Mouse (Mus musculus) liver, embryonic 16.5 days (tissue): Measurements from ENCODE around the gene Calm1. TPM values are rescaled to one million over a fixed set of nuclear protein-coding genes. Genes with fewer than 3 reads are reported as not detected.

Experiments
- ATAC-seq: fragments of 200-750 bp; cut with Nextera tagmentation; 2 replicates; pipeline ENCODE4 v1.8.0; 2017; ENCODE audit warnings: low read depth, mild to moderate bottlenecking, moderate number of reproducible peaks, moderate library complexity
- H3K27ac ChIP-seq: fragments of 300-500 bp; sonication (generic); 2 replicates; pipeline ENCODE4 v1.5.1; 2014; ENCODE audit warnings: mild to moderate bottlenecking, low read length
- H3K27me3 ChIP-seq: fragments of 300-500 bp; sonication (generic); 2 replicates; pipeline ENCODE4 v1.6.1; 2014; ENCODE audit warnings: low read depth, low read length, mixed read lengths; ENCODE audit not compliant: control insufficient read depth, insufficient read depth
- H3K36me3 ChIP-seq: fragments of 300-500 bp; sonication (generic); 2 replicates; pipeline ENCODE4 v1.6.1; 2014; ENCODE audit warnings: mild to moderate bottlenecking; ENCODE audit not compliant: control insufficient read depth, insufficient read depth
- H3K4me1 ChIP-seq: fragments of 300-500 bp; sonication (generic); 2 replicates; pipeline ENCODE4 v1.6.1; 2014; ENCODE audit warnings: low read depth, low read length, mixed read lengths; ENCODE audit not compliant: control insufficient read depth
- H3K4me2 ChIP-seq: fragments of 300-500 bp; sonication (generic); 2 replicates; pipeline ENCODE4 v1.6.1; 2014; ENCODE audit warnings: low read depth, low read length, mixed read lengths
- H3K4me3 ChIP-seq: fragments of 300-500 bp; sonication (generic); 2 replicates; pipeline ENCODE4 v1.5.1; 2014; ENCODE audit warnings: low read depth, mild to moderate bottlenecking, low read length
- H3K9ac ChIP-seq: fragments of 300-500 bp; sonication (generic); 2 replicates; pipeline ENCODE4 v1.6.1; 2014; ENCODE audit warnings: low read depth, low read length
- H3K9me3 ChIP-seq: fragments of 300-500 bp; sonication (generic); replicated peaks from 2 replicates; pipeline ENCODE4 v1.6.1; 2016; ENCODE audit warnings: low read length; ENCODE audit not compliant: control insufficient read depth
- WGBS: fragments of 180-500 bp; shearing (Covaris S2); extraction: QIAGEN DNeasy Blood & Tissue Kit; methylation state at CpG from one replicate; pipeline ENCODE4 v1.1.7; 2014; ENCODE audit not compliant: insufficient replicate concordance; 5-methylcytosine and 5-hydroxymethylcytosine counted together
- polyA plus RNA-seq: library from polyadenylated mRNA; unstranded; fragments of >200 nt; fragmentation: Nextera tagmentation; extraction: Ambion mirVana; gene quantifications from 2 replicates; pipeline ENCODE4 v1.2.1, GENCODE M21; 2015

Calm1 gene
- polyA plus RNA-seq, 1 experiment from 2014 or later, result 413 TPM

- Histone ChIP-seq H3K4me2 (no peak overlapping the region), H3K9ac (no peak overlapping the region), H3K27ac (no peak overlapping the region), H3K9me3 (no peaks in the 10 kb centered on the region), H3K36me3 (no peaks in the 10 kb centered on the region), H3K4me1 (no peaks in the 10 kb centered on the region), H3K27me3 (no peaks in the 10 kb centered on the region), H3K4me3 (no peak overlapping the region)
- ATAC-seq, result no peak
- WGBS, result 46% methylated on average over 5 of the region's 5 CpGs
Measured at GRCm38 (mm10) chr12:100244580-100244979, 45.3 kb downstream of the Calm1 start.

DNA sequence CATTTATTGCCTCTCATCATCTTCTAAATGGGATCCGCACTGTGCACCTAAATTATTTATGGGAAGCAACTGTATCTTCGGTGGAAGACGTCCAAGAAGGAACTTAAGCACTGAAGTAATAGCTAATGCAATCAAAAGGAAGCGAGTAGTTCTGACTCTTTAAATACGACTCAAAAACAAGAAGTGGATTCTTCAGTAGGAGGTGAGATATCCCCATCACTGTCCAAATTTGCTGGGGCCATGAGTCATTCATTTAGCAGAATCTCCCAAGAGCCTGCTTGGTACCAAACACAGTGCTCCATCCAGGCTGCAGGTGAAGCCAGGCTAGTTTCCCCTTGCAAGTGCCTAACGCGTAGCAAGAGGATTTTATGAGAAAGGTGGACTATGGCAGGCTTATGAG, 49.9 kb downstream of the Calm1 start:
- H3K36me3 ChIP-seq, result no peaks in the 10 kb centered on the region
- H3K4me1 ChIP-seq, result no peaks in the 10 kb centered on the region
- no peak overlapping the region for H3K4me3 ChIP-seq
- no peaks in the 10 kb centered on the region for H3K27me3 ChIP-seq
- H3K9ac ChIP-seq, result no peak overlapping the region
- H3K27ac ChIP-seq, result no peak overlapping the region
- H3K4me2 ChIP-seq, result no peak overlapping the region
- 59% methylated on average over 7 of the region's 7 CpGs for WGBS
- H3K9me3 ChIP-seq, result no peaks in the 10 kb centered on the region
- no peak for ATAC-seq

DNA sequence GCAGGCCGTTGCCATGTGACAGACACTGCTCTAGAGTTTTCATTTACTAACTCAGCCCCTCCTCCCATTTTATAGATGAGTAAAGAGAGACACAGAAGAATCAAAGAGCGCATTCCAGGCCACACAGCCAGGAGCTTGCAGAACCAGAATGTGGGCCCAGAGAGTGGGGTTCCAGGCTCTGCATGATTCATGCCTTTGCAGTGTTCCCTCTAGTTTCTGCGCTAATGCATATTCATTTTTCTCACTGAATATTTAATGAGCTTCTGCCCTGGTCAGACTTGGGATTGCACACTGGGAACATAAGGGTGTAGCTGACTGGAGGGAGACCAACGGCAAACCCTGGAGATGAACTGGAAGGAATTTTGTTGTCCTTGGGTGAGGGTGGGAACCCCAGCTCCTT, 55.2 kb downstream of the Calm1 start:
- Histone ChIP-seq H3K4me3 (no peak overlapping the region), H3K9ac (no peak overlapping the region), H3K36me3 (no peaks in the 10 kb centered on the region), H3K27ac (no peak overlapping the region), H3K4me2 (no peak overlapping the region), H3K27me3 (no peaks in the 10 kb centered on the region), H3K9me3 (no peaks in the 10 kb centered on the region), H3K4me1 (no peaks in the 10 kb centered on the region)
- whole genome bisulfite sequencing, result 64% methylated on average over 4 of the region's 4 CpGs
- no peak for ATAC-seq

DNA sequence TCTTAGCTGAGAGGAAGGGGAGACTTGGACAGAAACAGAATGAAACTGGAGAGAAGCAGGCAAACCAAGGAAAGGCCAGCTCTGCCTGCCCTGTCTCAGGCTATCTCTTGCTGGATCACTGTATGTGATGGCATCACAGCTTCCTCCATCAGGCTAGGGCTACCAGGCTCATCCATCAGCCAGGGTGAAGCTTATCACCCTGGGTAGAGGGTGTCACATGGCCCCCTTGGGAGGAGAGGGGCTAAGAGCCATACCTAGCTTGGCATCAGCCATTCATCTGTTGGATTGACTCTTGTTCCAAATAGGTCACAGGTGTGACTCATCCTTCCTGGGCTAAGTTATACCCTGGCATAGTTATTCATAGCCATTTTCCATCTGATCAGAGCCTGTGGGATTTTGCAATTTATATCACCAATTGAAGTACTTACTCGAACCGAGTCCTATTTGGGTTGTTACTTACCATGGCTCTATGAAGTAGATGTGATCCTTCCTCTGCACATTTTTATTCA, 56.3 kb downstream of the Calm1 start:
- no peak overlapping the region for H3K9ac ChIP-seq
- no peak for ATAC-seq
- WGBS, result 63% methylated on average over 2 of the region's 2 CpGs

DNA sequence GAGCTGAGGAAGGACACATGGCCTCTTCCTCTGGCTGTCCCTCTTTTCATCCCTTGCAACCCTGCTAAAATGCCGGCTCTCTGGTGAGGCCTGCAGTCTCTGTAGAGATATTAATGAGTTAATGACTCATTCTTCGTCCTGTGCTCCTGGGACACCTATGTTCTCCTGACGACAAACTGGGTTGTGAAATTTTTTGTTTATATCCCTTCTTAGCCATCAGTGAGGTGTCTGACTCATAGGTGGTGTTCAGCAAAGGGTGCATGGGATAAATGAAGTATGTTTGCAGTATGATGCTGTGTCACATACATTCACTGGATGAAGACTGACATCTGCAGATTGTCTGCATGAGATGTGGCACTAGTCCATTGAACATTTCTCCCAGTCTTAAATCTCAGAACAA, 58.5 kb downstream of the Calm1 start:
- H3K9ac ChIP-seq, result no peak overlapping the region
- no peak overlapping the region for H3K4me3 ChIP-seq
- WGBS, result 38% methylated on average over 3 of the region's 3 CpGs
- no peaks in the 10 kb centered on the region for H3K4me1 ChIP-seq
- H3K36me3 ChIP-seq, result no peaks in the 10 kb centered on the region
- no peak overlapping the region for H3K27ac ChIP-seq
- no peak overlapping the region for H3K4me2 ChIP-seq
- no peaks in the 10 kb centered on the region for H3K9me3 ChIP-seq
- ATAC-seq, result no peak
- H3K27me3 ChIP-seq, result no peaks in the 10 kb centered on the region

More for the DNA sequence above, 56.3 kb downstream of the Calm1 start:
- H3K9me3 ChIP-seq, result no peaks in the 10 kb centered on the region
- no peak overlapping the region for H3K4me2 ChIP-seq
- H3K4me1 ChIP-seq, result no peaks in the 10 kb centered on the region
- no peak overlapping the region for H3K4me3 ChIP-seq
- no peak overlapping the region for H3K27ac ChIP-seq
- H3K27me3 ChIP-seq, result no peaks in the 10 kb centered on the region
- no peaks in the 10 kb centered on the region for H3K36me3 ChIP-seq

Other genes starting within 250 kb of the Calm1 start
- 0.83 and 0.84 TPM in 2 replicates for gene Kcnk13, start 234.9 kb upstream of the Calm1 start, polyA plus RNA-seq
- gene Psmc1, start 89.3 kb upstream of the Calm1 start, polyA plus RNA-seq, result 120 and 128 TPM in 2 replicates
- 4.4 and 4.7 TPM in 2 replicates for gene Nrde2, start 39.8 kb upstream of the Calm1 start, polyA plus RNA-seq